Mouse (Mus musculus) cerebellum, adult 2 months (tissue): ENCODE results near the gene Casc3.

Source experiments
- CTCF ChIP-seq: fragments of 200-500 bp; IDR thresholded peaks from 2 replicates; pipeline ENCODE4 v1.5.1; 2011; ENCODE audit warnings: low read depth, mild to moderate bottlenecking, control low read depth, low read length, moderate library complexity, borderline replicate concordance; ENCODE audit not compliant: insufficient read depth
- POLR2A ChIP-seq: fragments of 200-500 bp; IDR thresholded peaks from 2 replicates; pipeline ENCODE4 v1.6.1; 2011; ENCODE audit warnings: low read length, control low read depth, borderline replicate concordance; ENCODE audit not compliant: insufficient read depth

DNA sequence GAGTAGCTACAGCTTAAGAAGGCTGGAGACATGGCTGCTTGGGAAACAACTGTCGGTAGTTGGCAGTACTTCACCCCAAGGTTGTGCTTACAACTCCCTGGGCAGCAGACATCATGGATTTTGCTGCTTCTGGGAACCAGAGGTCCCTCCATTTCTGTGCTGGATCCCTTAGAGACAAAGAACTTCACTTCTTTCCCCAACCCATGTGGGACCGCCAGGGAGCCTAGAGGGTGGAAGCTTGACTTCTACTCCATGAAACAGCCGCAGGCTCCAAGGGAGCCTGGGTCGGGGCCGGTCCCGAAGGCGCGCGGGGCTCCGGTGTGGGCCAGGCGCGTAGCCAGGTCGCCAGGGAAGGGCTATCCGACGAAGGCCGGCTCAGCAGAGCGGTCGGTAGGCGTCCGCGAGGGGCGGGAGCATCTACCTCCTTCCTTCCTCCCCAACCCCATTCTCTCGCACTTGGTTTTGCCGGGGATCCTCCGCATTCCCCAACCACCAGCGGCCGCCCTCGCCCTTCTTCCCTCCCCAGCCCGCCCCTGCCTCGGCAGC is 10.2 kb upstream of the Casc3 start:
- TF ChIP-seq CTCF (no peak), POLR2A (no peak)
